Mouse (Mus musculus) bone marrow macrophage, adult 2 months (primary cell): ENCODE data around the gene Dsn1. TPM values are rescaled to one million over a fixed set of nuclear protein-coding genes. Genes with fewer than 3 reads are reported as not detected.
A peak's percentile ranks its signal among the peaks of the same experiment; 100 is the strongest.

ENCODE experiments used
- H3K27ac ChIP-seq: 2 replicates; pipeline ENCODE4 v1.5.1; 2012; ENCODE audit warnings: low read depth, low read length; ENCODE audit not compliant: insufficient read depth
- H3K4me1 ChIP-seq: 2 replicates; pipeline ENCODE4 v1.6.1; 2012; ENCODE audit warnings: low read length; ENCODE audit not compliant: control insufficient read depth, insufficient read depth
- H3K4me3 ChIP-seq: 2 replicates; pipeline ENCODE4 v1.5.1; 2012; ENCODE audit warnings: mild to moderate bottlenecking, low read length, moderate library complexity; ENCODE audit not compliant: insufficient read depth
- CTCF ChIP-seq: IDR thresholded peaks from 2 replicates; pipeline ENCODE4 v1.5.1; 2012; ENCODE audit warnings: low read depth, mild to moderate bottlenecking, low read length, moderate library complexity
- POLR2A ChIP-seq: IDR thresholded peaks from 2 replicates; pipeline ENCODE4 v1.6.1; 2012; ENCODE audit warnings: mild to moderate bottlenecking, low read depth, low read length, borderline replicate concordance
- polyA plus RNA-seq: library from polyadenylated mRNA; stranded (reverse); fragments of >200 nt; gene quantifications from 2 replicates; pipeline ENCODE4 v1.2.4, GENCODE M21; 2012; ENCODE audit not compliant: missing spikeins, insufficient read depth, insufficient read length

Gene Dsn1
- polyA plus RNA-seq, 1 experiment: 13.0 TPM

DNA sequence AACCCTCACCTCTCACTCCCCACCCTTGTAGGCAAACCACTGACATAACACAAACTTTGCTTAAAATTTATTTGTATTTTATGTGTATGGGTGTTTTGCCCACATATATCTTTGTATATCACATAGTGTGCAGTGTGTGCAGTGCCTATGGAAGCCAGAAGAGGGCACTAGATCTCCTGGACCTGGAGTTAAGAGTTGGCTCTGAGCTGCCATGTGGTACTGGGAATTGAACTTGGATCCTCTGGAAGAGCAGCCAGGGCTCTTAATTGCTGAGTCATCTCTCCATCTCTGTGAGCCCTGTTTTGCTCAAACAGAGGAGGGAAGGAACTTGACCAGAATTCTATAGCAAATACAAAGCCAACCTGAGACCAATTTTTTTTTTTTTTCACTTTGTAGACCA is 37.0 kb upstream of the Dsn1 start:
- no peak overlapping the region for H3K27ac ChIP-seq
- TF ChIP-seq POLR2A: no peak
- TF ChIP-seq CTCF: peak; percentile 25; the same call in 1 of the 2 replicates
- H3K4me1 ChIP-seq: peaks cover 6% of the 10 kb centered on the region

DNA sequence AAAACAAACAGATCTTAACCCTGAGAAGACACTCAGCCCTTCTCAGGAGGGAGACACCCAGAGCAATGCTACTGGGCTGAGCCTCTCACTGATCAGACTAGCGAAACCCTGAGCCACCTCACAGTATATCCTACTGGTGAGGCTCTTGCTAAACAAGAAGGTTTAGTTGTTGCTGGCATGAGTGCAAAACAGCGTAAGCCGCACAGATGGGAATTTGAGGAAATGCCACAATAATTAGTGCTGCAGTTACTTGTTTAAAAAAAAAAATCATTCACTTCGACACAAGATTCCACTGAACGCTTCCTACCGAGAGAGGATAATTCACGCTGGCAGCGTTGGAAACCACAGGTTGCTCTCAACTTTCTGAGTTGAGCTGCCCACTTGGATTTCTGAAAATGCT is 36.6 kb upstream of the Dsn1 start:
- no peak overlapping the region for H3K27ac ChIP-seq
- no peak overlapping the region for H3K4me3 ChIP-seq
- H3K4me1 ChIP-seq: peaks cover 2% of the 10 kb centered on the region
- TF ChIP-seq POLR2A (no peak), CTCF (no peak)

More for the DNA sequence above, 37.0 kb upstream of the Dsn1 start:
- H3K4me3 ChIP-seq: no peak overlapping the region

DNA sequence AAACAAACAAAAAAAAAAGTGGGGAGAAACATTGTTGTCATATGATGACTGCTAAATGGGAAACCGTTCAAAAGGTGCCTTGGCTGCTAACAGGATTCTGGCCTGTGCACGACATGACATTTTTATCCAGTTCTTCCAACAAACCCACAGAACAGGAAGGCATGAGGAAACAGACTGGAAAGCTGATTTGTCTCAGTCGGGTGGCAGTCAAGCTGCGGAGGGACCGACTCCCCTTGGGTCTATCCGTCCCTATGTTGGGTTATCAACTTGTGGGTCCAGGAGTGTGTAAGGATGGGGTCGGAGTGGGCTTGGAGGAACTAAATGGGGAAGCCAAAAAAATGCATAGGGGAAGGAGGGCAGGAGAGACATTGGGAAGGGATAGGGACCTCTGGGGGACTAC is 34.5 kb upstream of the Dsn1 start:
- Histone ChIP-seq H3K4me1 (peaks cover 6% of the 10 kb centered on the region; the same call in 1 of the 2 replicates), H3K4me3 (no peak overlapping the region), H3K27ac (no peak overlapping the region)
- no peak for TF ChIP-seq POLR2A
- TF ChIP-seq CTCF: no peak

DNA sequence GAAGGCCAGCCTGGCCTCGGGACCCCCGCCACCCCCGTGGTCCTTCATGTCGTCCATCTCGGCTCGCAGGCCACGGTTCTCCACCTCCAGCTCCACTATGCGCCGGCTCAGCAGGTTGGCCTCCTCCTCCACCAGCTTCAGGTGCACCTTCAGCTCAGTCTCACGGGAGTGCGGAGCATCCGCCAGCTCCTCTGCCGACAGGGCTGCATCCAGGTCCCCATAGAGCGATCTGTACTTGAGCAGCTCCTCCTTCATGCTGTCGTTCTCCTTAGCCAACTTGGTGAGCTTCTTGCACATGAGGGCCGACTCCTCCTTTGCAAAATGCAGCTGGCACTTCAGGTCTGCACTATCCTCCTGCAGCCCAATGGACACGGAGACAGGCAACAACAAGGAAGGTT is 33.7 kb upstream of the Dsn1 start:
- Histone ChIP-seq H3K27ac (no peak overlapping the region), H3K4me1 (peaks cover 8% of the 10 kb centered on the region; the same call in 1 of the 2 replicates), H3K4me3 (no peak overlapping the region)
- TF ChIP-seq POLR2A (no peak), CTCF (no peak)

DNA sequence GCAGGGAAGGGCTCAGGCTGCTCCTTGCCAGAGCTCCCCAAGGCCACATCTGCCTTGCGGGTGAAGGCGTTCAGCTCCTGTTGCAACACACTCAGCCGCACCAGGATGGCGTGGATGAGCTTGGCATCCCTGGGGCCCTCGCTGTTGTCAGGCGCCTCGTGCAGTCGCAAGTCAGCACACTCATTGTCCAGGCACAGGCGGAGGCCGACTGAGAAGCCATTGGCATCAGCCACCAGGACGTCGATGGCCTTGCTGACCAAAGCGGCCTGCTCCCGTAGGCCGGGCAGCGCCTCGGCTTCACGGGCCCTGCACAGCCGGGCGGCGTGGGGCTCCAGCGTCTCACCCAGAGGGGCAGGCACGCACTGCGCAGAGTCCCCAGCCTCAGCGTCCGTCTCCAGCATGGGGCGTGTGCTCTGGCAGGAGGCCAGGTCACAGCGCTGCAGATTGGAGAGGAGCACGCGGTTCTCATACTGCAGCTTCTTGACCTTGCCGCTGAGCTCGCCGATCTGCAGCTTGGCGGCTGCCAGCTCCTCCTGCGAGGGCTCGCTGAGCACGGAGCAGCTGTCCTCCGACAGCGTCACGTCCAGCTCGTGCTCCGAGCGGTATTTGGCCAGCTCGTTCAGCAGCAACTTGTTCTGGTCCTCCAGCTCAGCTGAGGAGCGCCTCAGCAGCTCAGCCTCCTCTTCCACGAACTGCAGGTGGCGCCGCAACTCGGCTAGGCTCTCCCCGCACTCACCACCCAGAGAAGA is 33.1 kb upstream of the Dsn1 start:
- Histone ChIP-seq H3K4me3 (no peak overlapping the region), H3K4me1 (peaks cover 8% of the 10 kb centered on the region; the same call in 1 of the 2 replicates), H3K27ac (no peak overlapping the region)
- TF ChIP-seq CTCF: no peak
- no peak for TF ChIP-seq POLR2A

DNA sequence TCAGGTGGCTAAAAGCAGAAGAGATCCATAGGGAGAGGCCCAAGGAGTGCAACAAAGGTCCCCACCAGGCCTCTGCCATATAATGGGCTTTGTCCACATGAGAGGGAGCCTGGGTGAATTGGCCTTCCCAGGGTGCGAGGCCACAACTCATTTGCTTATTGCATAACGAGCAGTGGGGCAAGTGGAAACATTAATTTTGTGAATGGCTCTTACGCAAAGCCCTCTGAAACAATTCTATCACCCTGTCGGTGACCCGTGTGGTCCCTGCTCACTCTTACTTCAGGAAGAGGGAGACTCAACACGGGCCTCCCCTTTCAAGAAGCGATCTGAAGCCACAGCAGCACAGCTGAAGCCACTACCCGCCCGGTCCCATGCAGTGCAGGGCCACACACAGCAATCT is 30.3 kb upstream of the Dsn1 start:
- H3K4me1 ChIP-seq: peaks cover 10% of the 10 kb centered on the region
- no peak for TF ChIP-seq CTCF
- no peak for TF ChIP-seq POLR2A
- H3K4me3 ChIP-seq: no peak overlapping the region
- H3K27ac ChIP-seq: no peak overlapping the region

DNA sequence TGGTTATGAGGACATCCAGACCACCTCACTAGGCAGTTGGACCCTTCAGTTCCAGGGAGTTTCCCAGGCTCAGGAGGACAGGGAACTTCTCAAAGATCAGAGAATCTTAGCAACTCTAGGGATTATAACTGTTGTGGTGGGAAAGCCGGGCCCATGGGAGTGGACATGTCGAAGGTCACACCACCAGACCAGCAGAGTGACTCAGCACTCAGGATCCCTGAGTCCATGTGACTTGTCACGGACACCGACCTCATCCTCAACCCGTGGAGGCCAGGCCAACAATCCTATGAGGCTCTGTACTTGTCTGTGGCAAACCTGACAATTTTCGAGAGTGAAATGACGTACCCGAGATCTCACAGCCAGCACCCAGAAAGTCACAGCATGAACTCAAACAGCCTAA is 29.4 kb upstream of the Dsn1 start:
- no peak for TF ChIP-seq POLR2A
- H3K27ac ChIP-seq: no peak overlapping the region
- no peak overlapping the region for H3K4me3 ChIP-seq
- H3K4me1 ChIP-seq: peaks cover 10% of the 10 kb centered on the region

DNA sequence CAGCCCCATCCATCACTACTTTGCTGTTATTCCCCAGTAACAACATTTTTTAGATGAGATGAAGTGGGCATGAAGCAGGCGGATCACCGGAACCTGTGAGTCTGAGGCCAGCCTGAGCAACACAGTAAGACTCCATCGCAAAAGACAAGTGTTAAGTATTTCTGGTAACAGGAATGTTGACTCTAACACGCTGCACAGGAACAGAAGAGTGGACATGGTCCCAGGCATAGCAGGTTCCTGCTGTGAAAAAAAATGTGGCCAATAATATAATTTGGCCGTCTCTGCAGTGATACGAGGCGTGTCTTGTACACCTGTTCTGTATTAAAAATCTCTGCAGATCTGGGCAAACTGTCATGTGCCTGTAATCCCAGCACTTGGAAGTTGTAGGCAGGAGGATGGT is 28.4 kb upstream of the Dsn1 start:
- no peak overlapping the region for H3K27ac ChIP-seq
- H3K4me3 ChIP-seq: no peak overlapping the region
- TF ChIP-seq POLR2A (no peak), CTCF (no peak)
- peaks cover 10% of the 10 kb centered on the region for H3K4me1 ChIP-seq

DNA sequence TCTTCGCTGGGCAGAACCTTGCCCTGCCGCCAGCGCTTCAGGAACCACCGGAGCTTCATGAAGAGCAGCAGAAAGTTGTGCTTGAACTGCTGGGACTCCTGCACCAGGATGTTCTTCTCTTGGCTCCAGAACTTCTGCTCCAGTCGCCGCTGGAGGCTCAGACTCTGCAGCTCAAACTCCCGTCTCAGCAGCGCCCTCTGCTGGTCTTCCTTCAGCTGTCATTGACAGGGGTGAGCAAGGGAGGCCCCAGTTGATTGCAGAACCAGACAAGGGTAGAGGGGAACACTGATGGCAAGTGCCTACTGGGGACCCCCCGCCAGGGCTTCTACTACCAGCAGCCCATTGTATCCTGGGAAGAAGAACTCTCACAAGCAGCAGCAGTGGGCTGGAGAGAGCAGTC is 23.9 kb upstream of the Dsn1 start:
- TF ChIP-seq CTCF (peak; percentile 70), POLR2A (no peak)
- peaks cover 2% of the 10 kb centered on the region for H3K4me1 ChIP-seq
- H3K27ac ChIP-seq: no peak overlapping the region
- H3K4me3 ChIP-seq: no peak overlapping the region

DNA sequence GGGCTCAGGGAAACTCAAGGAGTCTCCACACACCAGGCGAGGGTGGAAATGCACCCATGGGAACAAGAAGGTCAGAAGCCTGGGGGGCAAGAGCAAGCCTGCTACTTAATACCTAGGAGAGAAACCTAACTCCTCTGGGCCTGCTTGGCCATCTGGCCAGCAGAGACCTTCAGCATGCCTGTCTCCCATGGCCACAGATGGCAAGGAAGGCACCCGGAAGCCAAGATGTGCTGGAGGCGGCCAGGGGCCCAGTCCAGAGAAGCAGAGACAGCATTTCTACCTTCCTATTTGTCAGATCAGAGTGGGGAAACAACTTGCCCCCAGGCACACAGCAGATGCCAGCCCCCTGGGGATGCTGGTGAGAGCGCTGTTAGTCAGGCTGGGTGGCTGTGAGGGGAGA is 21.3 kb upstream of the Dsn1 start:
- Histone ChIP-seq H3K27ac (no peak overlapping the region), H3K4me1 (no peaks in the 10 kb centered on the region), H3K4me3 (no peak overlapping the region)
- TF ChIP-seq CTCF (no peak), POLR2A (no peak)
